In the genomic region with DNA sequence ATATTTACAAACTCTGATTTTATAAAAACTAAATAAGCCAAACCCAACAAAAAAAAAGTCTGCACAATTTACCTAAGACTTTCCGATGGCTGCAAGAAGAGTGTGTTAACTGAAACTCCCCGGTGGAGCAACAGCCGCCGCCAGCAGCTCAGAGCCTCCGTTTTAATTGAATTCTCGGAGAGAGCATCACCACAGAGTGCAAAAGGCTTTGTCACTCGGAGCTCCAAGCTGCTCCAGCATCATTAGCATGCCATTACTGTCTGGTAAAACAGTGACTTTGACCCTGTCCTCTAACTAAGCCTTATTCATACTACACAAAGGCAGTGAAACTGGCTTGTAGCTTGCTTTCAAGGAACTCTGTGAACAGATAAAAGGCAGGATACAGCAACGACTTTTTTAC, we compare ENCODE assay signal across 15 mouse cellular contexts.
DNase-seq lines count a peak whose midpoint lies in the region; ATAC-seq and TF ChIP-seq lines count a peak whose summit lies in the region.
"Had no signal": no experiment of that assay in that cellular context is flagged by ENCODE, and none has a peak within 500 bp of the region (broad histone marks: within the 10 kb centered on the region; RNA-seq: fewer than 3 reads in every experiment).

No protein-coding gene starts in this region.

- no peaks in the 10 kb centered on the region for H3K9me3 ChIP-seq in ES-E14 (ENCODE audit: control insufficient read depth, insufficient read depth, low read depth, low read length)
- H3K9me3 ChIP-seq in embryonic facial prominence, embryonic 10.5 days, result no peaks in the 10 kb centered on the region
- no peaks in the 10 kb centered on the region for H3K9me3 ChIP-seq in hindbrain, embryonic 11.5 days (ENCODE audit: control insufficient read depth, low read length)
- no peaks in the 10 kb centered on the region for H3K9me3 ChIP-seq in midbrain, postnatal 0 days (ENCODE audit: low read length)
- H3K9me3 ChIP-seq: embryonic facial prominence, embryonic 12.5 days had no signal

- intact Hi-C loops in gastrocnemius, postnatal 14 days (cut with DNase I; ENCODE audit: low total_unique reads), result no loop called here

- 10% methylated on average over 8 of the region's 8 CpGs for WGBS in embryonic facial prominence, embryonic 10.5 days
- WGBS in hindbrain, embryonic 11.5 days, result 8% methylated on average over 8 of the region's 8 CpGs
- 12% methylated on average over 8 of the region's 8 CpGs for WGBS in midbrain, postnatal 0 days
- 91% methylated on average over 8 of the region's 8 CpGs for WGBS in thymus, adult 2 months

- peaks cover 12 to 18% of the 10 kb centered on the region in 2 experiments for H3K4me1 ChIP-seq in ES-E14 (ENCODE audit: control insufficient read depth in 2 of 2, insufficient read depth in 2 of 2, low read length in 2 of 2, poor library complexity in 1 of 2)
- peaks cover 56% of the 10 kb centered on the region for H3K4me1 ChIP-seq in embryonic facial prominence, embryonic 10.5 days
- peaks cover 12% of the 10 kb centered on the region for H3K4me1 ChIP-seq in hindbrain, embryonic 11.5 days (replicated peaks; ENCODE audit: control insufficient read depth, insufficient read depth, low read length)
- H3K4me1 ChIP-seq in midbrain, postnatal 0 days (ENCODE audit: insufficient read depth, low read length), result peaks cover 13% of the 10 kb centered on the region
- H3K4me1 ChIP-seq in thymus, adult 2 months (replicated peaks; ENCODE audit: control insufficient read depth, insufficient read depth, low read length), result no peaks in the 10 kb centered on the region; the same call in 1 of the 2 replicates

- DNase-seq in ES-E14 (ENCODE audit: low read depth, low spot score), result no peak
- peak; percentile 21 for DNase-seq in embryonic facial prominence, embryonic 10.5 days (ENCODE audit: low spot score)
- DNase-seq in hindbrain, embryonic 11.5 days (ENCODE audit: low spot score), result peak; percentile 58
- peak; percentile 81 for DNase-seq in midbrain, postnatal 0 days (ENCODE audit: low spot score)
- DNase-seq in gastrocnemius, postnatal 14 days, result no peak
- DNase-seq in thymus, adult 2 months, result no peak
- no peak for DNase-seq in thymus, postnatal 0 days (ENCODE audit: low spot score)
- no peak for DNase-seq in cerebellum, postnatal 36 days
- DNase-seq: adrenal gland, postnatal 25 days; cerebellum, adult 18-20 months; kidney, postnatal 36 days; right cerebral cortex, postnatal 25 days; thymus, postnatal 4 days had no signal

- H3K4me3 ChIP-seq in ES-E14 (ENCODE audit: insufficient read depth in 1 of 2, low read depth in 1 of 2, low read length in 2 of 2, poor library complexity in 1 of 2, severe bottlenecking in 1 of 2), result no peak overlapping the region
- no peak overlapping the region for H3K4me3 ChIP-seq in embryonic facial prominence, embryonic 10.5 days
- H3K4me3 ChIP-seq in hindbrain, embryonic 11.5 days (ENCODE audit: low read depth, low read length), result peak overlapping the region; percentile 8; the same call in 1 of the 2 replicates
- H3K4me3 ChIP-seq in midbrain, postnatal 0 days (ENCODE audit: low read depth, low read length), result no peak overlapping the region
- H3K4me3 ChIP-seq in thymus, adult 2 months (ENCODE audit: control insufficient read depth, insufficient read depth, low read length), result no peak overlapping the region
- H3K4me3 ChIP-seq: embryonic facial prominence, embryonic 12.5 days had no signal

- H3K27ac ChIP-seq in ES-E14 (ENCODE audit: insufficient read depth, low read depth, low read length, poor library complexity, severe bottlenecking), result 0 out of 2 replicates have a peak overlapping the region, but pooled peaks have one; percentile 17
- H3K27ac ChIP-seq in embryonic facial prominence, embryonic 10.5 days (replicated peaks), result peak overlapping the region; percentile 54; the same call in 1 of the 2 replicates
- peak overlapping the region; percentile 61 for H3K27ac ChIP-seq in hindbrain, embryonic 11.5 days (ENCODE audit: low read depth, low read length)
- no peak overlapping the region for H3K27ac ChIP-seq in midbrain, postnatal 0 days (ENCODE audit: low read depth, low read length)
- no peak overlapping the region for H3K27ac ChIP-seq in thymus, adult 2 months (ENCODE audit: control insufficient read depth, insufficient read depth, low read length)
- H3K27ac ChIP-seq: embryonic facial prominence, embryonic 12.5 days had no signal

- no peak for TF ChIP-seq POLR2A in thymus, adult 2 months (IDR thresholded peaks at IDR 0.05; ENCODE audit: control insufficient read depth, extremely low read depth, insufficient read depth, low read length, poor library complexity)

- peak; percentile 68 for ATAC-seq in hindbrain, embryonic 11.5 days (ENCODE audit: low FRiP score)
- ATAC-seq in midbrain, postnatal 0 days (ENCODE audit: low FRiP score), result peak; percentile 64
- ATAC-seq: Patski had no signal

- in situ Hi-C loops in ES-E14 (cut with MboI; ENCODE audit: low sequenced_read_pairs in 2 of 2, unreplicated experiment in 2 of 2), result no loop called here

- no peaks in the 10 kb centered on the region for H3K36me3 ChIP-seq in ES-E14 (ENCODE audit: control insufficient read depth, insufficient read depth, low read length, poor library complexity, severe bottlenecking)
- H3K36me3 ChIP-seq in embryonic facial prominence, embryonic 10.5 days (replicated peaks), result no peaks in the 10 kb centered on the region
- no peaks in the 10 kb centered on the region for H3K36me3 ChIP-seq in hindbrain, embryonic 11.5 days (ENCODE audit: control insufficient read depth, insufficient read depth, low read length)
- no peaks in the 10 kb centered on the region for H3K36me3 ChIP-seq in midbrain, postnatal 0 days (ENCODE audit: insufficient read depth, low read length)
- no peaks in the 10 kb centered on the region for H3K36me3 ChIP-seq in thymus, adult 2 months (ENCODE audit: control insufficient read depth, insufficient read depth, low read length)
- H3K36me3 ChIP-seq: embryonic facial prominence, embryonic 12.5 days had no signal

- peak overlapping the region; percentile 23; the same call in 1 of the 2 replicates for H3K4me2 ChIP-seq in hindbrain, embryonic 11.5 days (replicated peaks; ENCODE audit: low read depth, low read length)
- H3K4me2 ChIP-seq in midbrain, postnatal 0 days (ENCODE audit: low read depth, low read length, poor library complexity, severe bottlenecking), result no peak overlapping the region
- H3K4me2 ChIP-seq: embryonic facial prominence, embryonic 12.5 days had no signal

- TF ChIP-seq CTCF in midbrain, postnatal 0 days (IDR thresholded peaks at IDR 0.05), result no peak
- no peak for TF ChIP-seq CTCF in thymus, adult 2 months (IDR thresholded peaks at IDR 0.05; ENCODE audit: borderline replicate concordance, control insufficient read depth, extremely low read depth, insufficient read depth, low read length, poor library complexity)

- peaks cover 48% of the 10 kb centered on the region for H3K27me3 ChIP-seq in embryonic facial prominence, embryonic 10.5 days (replicated peaks; ENCODE audit: low read depth, poor library complexity, severe bottlenecking)
- no peaks in the 10 kb centered on the region; the same call in 1 of the 2 replicates for H3K27me3 ChIP-seq in hindbrain, embryonic 11.5 days (ENCODE audit: control insufficient read depth, insufficient read depth, low read length)
- no peaks in the 10 kb centered on the region; the same call in 1 of the 2 replicates for H3K27me3 ChIP-seq in midbrain, postnatal 0 days (ENCODE audit: insufficient read depth, low read length)
- no peaks in the 10 kb centered on the region for H3K27me3 ChIP-seq in thymus, adult 2 months (ENCODE audit: control insufficient read depth, insufficient read depth, low read length)
- H3K27me3 ChIP-seq: embryonic facial prominence, embryonic 12.5 days; Patski had no signal

- H3K9ac ChIP-seq in ES-E14 (ENCODE audit: insufficient read depth, low read depth, low read length, poor library complexity, severe bottlenecking), result no peak overlapping the region
- no peak overlapping the region for H3K9ac ChIP-seq in hindbrain, embryonic 11.5 days (ENCODE audit: low read depth, low read length)
- no peak overlapping the region for H3K9ac ChIP-seq in midbrain, postnatal 0 days (replicated peaks; ENCODE audit: low read length, poor library complexity, severe bottlenecking)
- H3K9ac ChIP-seq: embryonic facial prominence, embryonic 12.5 days had no signal

TF ChIP-seq in ES-E14, 5 proteins besides CTCF, POLR2A, EP300 and RAD21:
- TF ChIP-seq CHD2 (IDR thresholded peaks at IDR 0.05; ENCODE audit: low read depth, low read length) (no peak), ZC3H11A (IDR thresholded peaks at IDR 0.05; ENCODE audit: borderline replicate concordance, low read depth, low read length) (no peak), MAFK (IDR thresholded peaks at IDR 0.05; ENCODE audit: insufficient read depth, low read depth, low read length) (no peak), HCFC1 (IDR thresholded peaks at IDR 0.05; ENCODE audit: borderline replicate concordance, insufficient read depth, low read length) (no peak), ZNF384 (IDR thresholded peaks at IDR 0.05; ENCODE audit: low read depth, low read length) (no peak)
TF ChIP-seq in ES-E14: peak in this region for 0.

Comparison
In these comparisons a context has a peak if more than half of its experiments do, and no peak if none do; other contexts are left out.
1. DNase-seq: peak in embryonic facial prominence, embryonic 10.5 days (single experiment), hindbrain, embryonic 11.5 days (single experiment) and midbrain, postnatal 0 days (single experiment); none in ES-E14 (single experiment), gastrocnemius, postnatal 14 days (single experiment), thymus, adult 2 months (single experiment), thymus, postnatal 0 days (single experiment) and cerebellum, postnatal 36 days (0 of 2).
2. H3K27ac ChIP-seq: peak in ES-E14 (single experiment), embryonic facial prominence, embryonic 10.5 days (single experiment) and hindbrain, embryonic 11.5 days (single experiment); none in midbrain, postnatal 0 days (single experiment) and thymus, adult 2 months (single experiment).